In the genomic region with DNA sequence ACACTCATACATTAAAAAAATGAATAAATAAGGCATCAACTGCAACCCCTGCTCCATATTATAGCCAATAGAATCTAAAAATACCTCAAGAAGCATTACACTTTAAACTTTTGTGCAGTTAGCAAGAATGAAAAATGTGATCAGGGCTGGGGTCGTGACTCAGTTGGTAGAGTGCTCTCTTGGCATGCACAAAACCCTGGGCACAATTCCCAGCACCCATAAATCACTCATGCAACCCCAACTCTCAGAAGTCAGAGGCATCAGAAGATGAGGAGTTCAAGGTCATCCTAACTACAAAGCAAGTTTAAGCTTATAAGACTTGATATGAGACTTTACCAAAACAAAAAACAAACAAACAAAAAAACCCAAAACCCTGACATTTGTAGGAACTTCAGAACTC, we compare ENCODE assay signal across 21 mouse cellular contexts. TPM values are rescaled to one million over a fixed set of nuclear protein-coding genes. Genes with fewer than 3 reads are reported as not detected.
DNase-seq lines count a peak whose midpoint lies in the region; ATAC-seq and TF ChIP-seq lines count a peak whose summit lies in the region.
"Had no signal": no experiment of that assay in that cellular context is flagged by ENCODE, and none has a peak within 500 bp of the region (broad histone marks: within the 10 kb centered on the region; RNA-seq: fewer than 3 reads in every experiment).

No protein-coding gene starts in this region.

- no peak overlapping the region for H3K4me3 ChIP-seq in hindbrain, postnatal 0 days (ENCODE audit: low read length)
- H3K4me3 ChIP-seq in hindbrain, embryonic 11.5 days (ENCODE audit: low read depth, low read length): no peak overlapping the region
- H3K4me3 ChIP-seq: myocyte; neural tube, embryonic 12.5 days had no signal

- no peak overlapping the region for H3K9ac ChIP-seq in hindbrain, postnatal 0 days (replicated peaks; ENCODE audit: low read length)
- no peak overlapping the region for H3K9ac ChIP-seq in hindbrain, embryonic 11.5 days (ENCODE audit: low read depth, low read length)
- H3K9ac ChIP-seq: liver, embryonic 14.5 days; neural tube, embryonic 12.5 days had no signal

- no peaks in the 10 kb centered on the region for H3K36me3 ChIP-seq in hindbrain, postnatal 0 days (ENCODE audit: insufficient read depth, low read length)
- H3K36me3 ChIP-seq in hindbrain, embryonic 11.5 days (ENCODE audit: control insufficient read depth, insufficient read depth, low read length): no peaks in the 10 kb centered on the region
- H3K36me3 ChIP-seq: neural tube, embryonic 12.5 days had no signal

- no peak overlapping the region for H3K27ac ChIP-seq in hindbrain, postnatal 0 days
- no peak overlapping the region for H3K27ac ChIP-seq in hindbrain, embryonic 11.5 days (ENCODE audit: low read depth, low read length)
- H3K27ac ChIP-seq: liver, embryonic 14.5 days; macrophage; neural tube, embryonic 12.5 days had no signal

- H3K9me3 ChIP-seq in hindbrain, postnatal 0 days (ENCODE audit: low read length): no peaks in the 10 kb centered on the region
- no peaks in the 10 kb centered on the region for H3K9me3 ChIP-seq in hindbrain, embryonic 11.5 days (ENCODE audit: control insufficient read depth, low read length)
- H3K9me3 ChIP-seq: neural tube, embryonic 12.5 days had no signal

- H3K4me1 ChIP-seq in hindbrain, postnatal 0 days (ENCODE audit: insufficient read depth, low read length): peaks cover 2% of the 10 kb centered on the region; the same call in 1 of the 2 replicates
- H3K4me1 ChIP-seq in hindbrain, embryonic 11.5 days (replicated peaks; ENCODE audit: control insufficient read depth, insufficient read depth, low read length): no peaks in the 10 kb centered on the region
- H3K4me1 ChIP-seq: neural tube, embryonic 12.5 days had no signal

- WGBS in hindbrain, postnatal 0 days: 79% methylated on average over 1 of the region's 1 CpGs
- whole genome bisulfite sequencing in hindbrain, embryonic 11.5 days: 82% methylated on average over 1 of the region's 1 CpGs

- ATAC-seq in hindbrain, postnatal 0 days: no peak
- no peak for ATAC-seq in hindbrain, embryonic 11.5 days (ENCODE audit: low FRiP score)
- ATAC-seq: intestine, postnatal 0 days had no signal

- no peak for TF ChIP-seq CTCF in hindbrain, postnatal 0 days (IDR thresholded peaks at IDR 0.05; ENCODE audit: low read depth)

- H3K27me3 ChIP-seq in hindbrain, postnatal 0 days (ENCODE audit: insufficient read depth, low read length): no peaks in the 10 kb centered on the region
- H3K27me3 ChIP-seq in hindbrain, embryonic 11.5 days (ENCODE audit: control insufficient read depth, insufficient read depth, low read length): no peaks in the 10 kb centered on the region
- H3K27me3 ChIP-seq: neural tube, embryonic 12.5 days had no signal

- 0 out of 2 replicates have a peak overlapping the region, but pooled peaks have one; percentile 16 for H3K4me2 ChIP-seq in hindbrain, postnatal 0 days (ENCODE audit: low read depth, low read length)
- no peak overlapping the region for H3K4me2 ChIP-seq in hindbrain, embryonic 11.5 days (replicated peaks; ENCODE audit: low read depth, low read length)
- H3K4me2 ChIP-seq: neural tube, embryonic 12.5 days had no signal

- peak; percentile 71 to 90 for DNase-seq in adrenal gland, adult (ENCODE audit: inconsistent age in 2 of 2, low spot score in 1 of 2)
- DNase-seq in adrenal gland, postnatal 4 days (ENCODE audit: low spot score in 2 of 2): no peak
- DNase-seq in hindbrain, postnatal 0 days (ENCODE audit: low spot score): no peak
- DNase-seq in hindbrain, embryonic 11.5 days (ENCODE audit: low spot score): no peak
- DNase-seq in adrenal gland, postnatal 10 days: peak; percentile 72
- no peak for DNase-seq in kidney, postnatal 10 days
- DNase-seq in kidney, postnatal 4 days: no peak
- DNase-seq: cerebellum, adult 2 months; cerebellum, postnatal 36 days; kidney, adult 9 months; kidney, postnatal 14 days; liver; lung, adult 2 months; lung, postnatal 10 days; spleen, adult 18-20 months; thymus, postnatal 14 days had no signal

RNA-seq across cellular contexts. Expression of gene Inpp4a, which starts 11.9 kb away (rescaled TPM):
- 10 to 100 TPM; 25.1 to 29.7 TPM for total RNA-seq in adrenal gland, postnatal 4 days (2021)
- 45.3 and 53.6 TPM in 2 replicates for total RNA-seq in hindbrain, postnatal 0 days (2014; rRNA removed)
- 82.5 and 83.7 TPM in 2 replicates for polyA plus RNA-seq in hindbrain, postnatal 0 days (2015; fragmentation: Nextera tagmentation; extraction: Ambion mirVana)
- polyA plus RNA-seq in hindbrain, embryonic 11.5 days (2014; fragmentation: Nextera tagmentation; extraction: Ambion mirVana): 22.2 and 27.2 TPM in 2 replicates
- 10 to 100 TPM; 18.4 to 23.5 TPM for total RNA-seq in adrenal gland, postnatal 10 days (2021)

Comparison
In these comparisons a context has a peak if more than half of its experiments do, and no peak if none do; other contexts are left out.
1. DNase-seq: peak in adrenal gland, adult (2 of 2) and adrenal gland, postnatal 10 days (single experiment); none in adrenal gland, postnatal 4 days (0 of 2), hindbrain, postnatal 0 days (single experiment), hindbrain, embryonic 11.5 days (single experiment), kidney, postnatal 10 days (single experiment) and kidney, postnatal 4 days (0 of 2).